Comparison of ENCODE assay signal across 18 mouse cellular contexts in the genomic region with DNA sequence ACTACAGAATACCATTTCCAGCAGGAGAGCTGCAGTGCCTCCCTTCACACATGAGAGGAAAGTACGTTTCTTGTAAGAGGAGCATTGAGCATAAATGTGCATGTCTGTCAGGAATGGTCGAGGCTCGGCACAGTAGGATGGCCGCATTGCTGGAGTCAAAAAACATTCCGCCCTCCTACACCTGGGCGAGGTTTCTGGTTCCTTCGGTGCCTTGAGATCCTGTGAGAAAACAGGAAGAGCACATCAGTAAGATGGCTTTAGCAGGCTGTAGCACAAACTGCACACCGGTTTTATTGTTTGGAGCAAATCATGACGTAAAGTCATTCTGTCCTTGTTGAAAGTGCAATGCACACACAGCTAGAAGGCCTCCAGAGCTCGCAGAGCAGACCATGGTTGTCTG.
"Had no signal": no experiment of that assay in that cellular context is flagged by ENCODE, and none has a peak within 500 bp of the region (broad histone marks: within the 10 kb centered on the region; RNA-seq: fewer than 3 reads in every experiment).

No protein-coding gene starts in this region.

- H3K9me3 ChIP-seq: lung, embryonic 15.5 days; midbrain, embryonic 12.5 days; neural tube, embryonic 13.5 days; neural tube, embryonic 15.5 days had no signal

- H3K27ac ChIP-seq: midbrain, embryonic 12.5 days; neural tube, embryonic 15.5 days had no signal

- DNase-seq: lung, adult 2 months; lung, postnatal 14 days; lung, postnatal 36 days; midbrain, embryonic 14.5 days; retina, postnatal 1 day; right cerebral cortex, adult 18-20 months; right cerebral cortex, postnatal 25 days; right cerebral cortex, postnatal 4 days; spleen, adult 18-20 months; thymus, adult 18-20 months; thymus, postnatal 14 days; thymus, postnatal 36 days had no signal

- H3K4me2 ChIP-seq: lung, embryonic 15.5 days; midbrain, embryonic 12.5 days; neural tube, embryonic 13.5 days; neural tube, embryonic 15.5 days had no signal

- H3K27me3 ChIP-seq: lung, embryonic 15.5 days; midbrain, embryonic 12.5 days; neural tube, embryonic 13.5 days; neural tube, embryonic 15.5 days had no signal

- H3K9ac ChIP-seq: lung, embryonic 15.5 days; midbrain, embryonic 12.5 days; neural tube, embryonic 13.5 days; neural tube, embryonic 15.5 days had no signal

- ATAC-seq: midbrain, embryonic 16.5 days had no signal

- H3K4me3 ChIP-seq: lung, embryonic 15.5 days; midbrain, embryonic 12.5 days; myocyte; neural tube, embryonic 13.5 days; neural tube, embryonic 15.5 days had no signal

- H3K36me3 ChIP-seq: lung, embryonic 15.5 days; neural tube, embryonic 13.5 days; neural tube, embryonic 15.5 days had no signal
